9 mouse cellular contexts compared by ENCODE assay signal in the genomic region with DNA sequence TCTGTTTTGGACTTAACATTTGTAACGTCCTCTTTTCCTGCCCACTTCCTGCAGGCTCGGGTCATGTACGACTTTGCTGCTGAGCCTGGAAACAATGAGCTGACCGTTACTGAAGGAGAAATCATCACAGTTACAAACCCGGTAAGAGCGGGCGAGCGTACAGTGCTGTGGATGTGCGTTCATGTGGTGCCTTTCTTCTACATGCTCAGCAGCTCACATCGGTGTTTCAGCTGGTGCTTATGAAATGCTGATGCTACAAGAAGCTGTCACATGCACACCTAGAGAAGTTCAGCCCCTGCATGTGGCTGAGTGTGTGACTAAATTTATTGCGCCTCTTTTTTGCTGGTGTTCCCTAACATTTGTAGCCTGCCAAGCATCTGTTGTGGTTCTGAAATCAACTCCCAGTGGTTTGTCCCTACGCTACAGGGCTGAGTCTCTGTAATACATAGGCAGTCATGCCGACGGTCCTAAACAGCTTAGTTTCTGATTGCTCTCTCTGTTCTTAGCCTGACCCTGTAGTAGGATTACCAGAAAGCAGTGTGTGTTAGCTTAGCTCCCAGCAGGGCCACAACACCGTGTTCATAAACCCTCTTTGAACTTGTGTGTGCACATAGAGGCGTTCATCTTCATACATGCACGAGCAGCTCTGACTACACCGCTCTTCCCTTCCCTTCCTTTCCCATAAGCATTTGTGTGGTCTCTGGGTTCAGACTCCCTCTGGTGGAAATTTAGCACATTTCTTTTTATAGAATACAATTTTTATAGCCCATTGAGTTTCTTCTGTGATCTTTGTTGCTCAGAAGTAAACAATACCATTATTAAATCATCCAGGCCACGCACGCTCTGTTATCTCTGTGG. TPM values are rescaled to one million over a fixed set of nuclear protein-coding genes. Genes with fewer than 3 reads are reported as not detected.
DNase-seq lines count a peak whose midpoint lies in the region; ATAC-seq and TF ChIP-seq lines count a peak whose summit lies in the region.
"Had no signal": no experiment of that assay in that cellular context is flagged by ENCODE, and none has a peak within 500 bp of the region (broad histone marks: within the 10 kb centered on the region; RNA-seq: fewer than 3 reads in every experiment).

No protein-coding gene starts in this region.

- DNase-seq in kidney, postnatal 0 days (ENCODE audit: low spot score): peak; percentile 96
- DNase-seq in kidney, adult 8-10 months: no peak
- DNase-seq in ZHBTc4 (ENCODE audit: low read depth, low spot score): peak; percentile 62
- peak; percentile 78 for DNase-seq in induced T-regulatory cell, adult 2 months (ENCODE audit: low read depth)
- peak; percentile 80 for DNase-seq in naive thymus-derived CD4-positive, alpha-beta T cell, adult 2 months (ENCODE audit: low read depth)
- DNase-seq in ovary, postnatal 36 days (ENCODE audit: low spot score): no peak
- DNase-seq in spleen, adult 12 weeks (ENCODE audit: low spot score): no peak

- 50% methylated on average over 20 of the region's 20 CpGs for WGBS in kidney, postnatal 0 days

- no peaks in the 10 kb centered on the region for H3K9me3 ChIP-seq in kidney, postnatal 0 days (replicated peaks; ENCODE audit: low read length)
- no peaks in the 10 kb centered on the region for H3K9me3 ChIP-seq in E14TG2a.4 (ENCODE audit: low read length)
- H3K9me3 ChIP-seq: heart, embryonic 15.5 days had no signal

- H3K9ac ChIP-seq in kidney, postnatal 0 days (ENCODE audit: low read depth, low read length): no peak overlapping the region
- H3K9ac ChIP-seq: heart, embryonic 15.5 days had no signal

- H3K4me2 ChIP-seq in kidney, postnatal 0 days (ENCODE audit: low read length): peak overlapping the region; percentile 18; the same call in 1 of the 2 replicates
- H3K4me2 ChIP-seq: heart, embryonic 15.5 days had no signal

- H3K27me3 ChIP-seq in kidney, postnatal 0 days (ENCODE audit: insufficient read depth, low read length): no peaks in the 10 kb centered on the region
- H3K27me3 ChIP-seq in E14TG2a.4 (ENCODE audit: insufficient read depth, low read length): no peaks in the 10 kb centered on the region
- H3K27me3 ChIP-seq: heart, embryonic 15.5 days had no signal

- peak; percentile 67; the same call in 1 of the 2 replicates for ATAC-seq in kidney, postnatal 0 days (replicated peaks; ENCODE audit: low FRiP score, low read depth)

- H3K27ac ChIP-seq in kidney, postnatal 0 days: 0 out of 2 replicates have a peak overlapping the region, but pooled peaks have one; percentile 11

- peak; percentile 86 for TF ChIP-seq CTCF in kidney, postnatal 0 days (IDR thresholded peaks at IDR 0.05; ENCODE audit: low read depth)
- TF ChIP-seq CTCF in E14TG2a.4 (conservative IDR thresholded peaks at IDR 0.05; ENCODE audit: low read length): peak; percentile 16; the same call in 1 of the 2 replicates

- no peaks in the 10 kb centered on the region for H3K36me3 ChIP-seq in kidney, postnatal 0 days (ENCODE audit: insufficient read depth, low read length)
- no peaks in the 10 kb centered on the region for H3K36me3 ChIP-seq in E14TG2a.4 (ENCODE audit: insufficient read depth, low read length)

- peaks cover 11% of the 10 kb centered on the region for H3K4me1 ChIP-seq in kidney, postnatal 0 days (replicated peaks; ENCODE audit: insufficient read depth, low read length)
- peaks cover 49% of the 10 kb centered on the region for H3K4me1 ChIP-seq in E14TG2a.4 (replicated peaks; ENCODE audit: low read depth, low read length)

- H3K4me3 ChIP-seq in kidney, postnatal 0 days (replicated peaks; ENCODE audit: low read depth, low read length): no peak overlapping the region
- 0 out of 2 replicates have a peak overlapping the region, but pooled peaks have one; percentile 26 for H3K4me3 ChIP-seq in E14TG2a.4 (replicated peaks; ENCODE audit: low read length)
- H3K4me3 ChIP-seq: heart, embryonic 15.5 days had no signal

RNA-seq across cellular contexts. Expression of a gene that starts 46.0 kb away (rescaled TPM):
- polyA plus RNA-seq in kidney, postnatal 0 days (2015; fragmentation: Nextera tagmentation; extraction: Ambion mirVana): 41.7 and 41.9 TPM in 2 replicates

RNA-seq across cellular contexts. Expression of a gene that starts 53.9 kb away (rescaled TPM):
- 2.4 and 3.7 TPM in 2 replicates for polyA plus RNA-seq in kidney, postnatal 0 days (2015; fragmentation: Nextera tagmentation; extraction: Ambion mirVana)

Comparison
In these comparisons a context has a peak if more than half of its experiments do, and no peak if none do; other contexts are left out.
1. DNase-seq: peak in kidney, postnatal 0 days (single experiment), ZHBTc4 (single experiment), induced T-regulatory cell, adult 2 months (single experiment) and naive thymus-derived CD4-positive, alpha-beta T cell, adult 2 months (single experiment); none in kidney, adult 8-10 months (0 of 2), ovary, postnatal 36 days (single experiment) and spleen, adult 12 weeks (single experiment).